Mouse (Mus musculus) stomach, postnatal 0 days (tissue): ENCODE results near the gene Ston2.
A peak's percentile ranks its signal among the peaks of the same experiment; 100 is the strongest.

ENCODE experiments used
- CTCF ChIP-seq: IDR thresholded peaks from 2 replicates; pipeline ENCODE4 v1.5.1; 2016; ENCODE audit warnings: antibody characterized with exemption, low read depth, mild to moderate bottlenecking, moderate library complexity
- EP300 ChIP-seq: optimal IDR thresholded peaks from 2 replicates; pipeline ENCODE3; 2016; ENCODE audit warnings: antibody characterized with exemption

GRCm38 (mm10) chr12:91815990-91816389 lies 27.8 kb upstream of the Ston2 start:
- TF ChIP-seq CTCF (peak; percentile 80), EP300 (no peak)
